Mouse (Mus musculus) kidney, adult 2 months (tissue): ENCODE measurements around the gene Nt5c2. TPM values are rescaled to one million over a fixed set of nuclear protein-coding genes. Genes with fewer than 3 reads are reported as not detected.
A peak's percentile ranks its signal among the peaks of the same experiment; 100 is the strongest.

Experiments used
- DNase-seq: peaks from one replicate; pipeline ENCODE4 v3.0.0; 2021
- H3K27ac ChIP-seq: fragments of 200-500 bp; 2 replicates; pipeline ENCODE4 v1.5.1; 2012; ENCODE audit warnings: low read depth, low read length, control low read depth, inconsistent platforms; ENCODE audit not compliant: insufficient read depth
- H3K27me3 ChIP-seq: fragments of 200-500 bp; replicated peaks from 2 replicates; pipeline ENCODE4 v1.6.1; 2012; ENCODE audit warnings: mild to moderate bottlenecking, moderate library complexity, low read length, inconsistent platforms; ENCODE audit not compliant: control insufficient read depth, insufficient read depth
- H3K36me3 ChIP-seq: fragments of 200-500 bp; 2 replicates; pipeline ENCODE4 v1.6.1; 2012; ENCODE audit warnings: mild to moderate bottlenecking, moderate library complexity, low read length, inconsistent platforms; ENCODE audit not compliant: control insufficient read depth, insufficient read depth
- H3K4me1 ChIP-seq: fragments of 200-500 bp; 2 replicates; pipeline ENCODE4 v1.6.1; 2011; ENCODE audit warnings: low read length; ENCODE audit not compliant: control insufficient read depth, insufficient read depth
- H3K4me3 ChIP-seq: fragments of 200-500 bp; 2 replicates; pipeline ENCODE4 v1.5.1; 2011; ENCODE audit warnings: mild to moderate bottlenecking, low read depth, low read length, control low read depth; ENCODE audit not compliant: insufficient read depth
- CTCF ChIP-seq: fragments of 200-500 bp; conservative IDR thresholded peaks from 2 replicates; pipeline ENCODE4 v1.5.1; 2011; ENCODE audit warnings: low read depth, mild to moderate bottlenecking, control low read depth, low read length, moderate library complexity, mixed read lengths; ENCODE audit not compliant: insufficient read depth, insufficient read length
- POLR2A ChIP-seq: fragments of 200-500 bp; IDR thresholded peaks from one replicate; pipeline ENCODE4 v1.6.1; 2011; ENCODE audit warnings: low read depth, low read length, control low read depth
- WGBS: fragments of 180-500 bp; shearing (Covaris S2); methylation state at CpG from one replicate; pipeline ENCODE4 v1.1.7; 2018; 5-methylcytosine and 5-hydroxymethylcytosine counted together
- polyA plus RNA-seq: library from polyadenylated mRNA; depleted of rRNA; stranded (reverse); fragments of >200 nt; gene quantifications from 2 replicates; pipeline ENCODE4 v1.2.3, GENCODE M21; 2012

Nt5c2 gene
- polyA plus RNA-seq, 1 experiment: 36.3 TPM

DNA sequence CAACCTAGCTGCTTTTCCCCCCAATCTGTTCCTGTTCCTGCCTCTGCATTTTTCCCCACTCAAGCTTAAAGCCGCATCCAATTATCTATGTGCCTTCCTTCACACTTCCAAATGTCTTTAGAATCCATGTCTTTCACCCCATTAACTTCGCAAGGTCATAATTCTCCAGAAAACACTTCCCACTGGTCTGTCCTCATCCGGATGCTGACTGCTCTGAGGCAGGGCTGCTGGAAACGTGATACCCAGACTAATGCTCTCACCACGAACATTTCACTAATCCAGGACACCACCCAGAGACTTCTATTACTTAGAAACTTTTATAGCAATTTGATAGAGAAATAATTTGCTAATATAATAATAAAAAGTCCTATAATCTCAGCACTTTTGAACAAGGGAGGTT lies 84.9 kb downstream of the Nt5c2 start:
- no peaks in the 10 kb centered on the region; the same call in 1 of the 2 replicates for H3K36me3 ChIP-seq
- H3K27ac ChIP-seq: no peak overlapping the region
- no peaks in the 10 kb centered on the region for H3K27me3 ChIP-seq
- TF ChIP-seq POLR2A (no peak), CTCF (no peak)
- H3K4me3 ChIP-seq: no peak overlapping the region
- no peak for DNase-seq
- H3K4me1 ChIP-seq: peaks cover 12% of the 10 kb centered on the region
- 72% methylated on average over 5 of the region's 5 CpGs for WGBS

DNA sequence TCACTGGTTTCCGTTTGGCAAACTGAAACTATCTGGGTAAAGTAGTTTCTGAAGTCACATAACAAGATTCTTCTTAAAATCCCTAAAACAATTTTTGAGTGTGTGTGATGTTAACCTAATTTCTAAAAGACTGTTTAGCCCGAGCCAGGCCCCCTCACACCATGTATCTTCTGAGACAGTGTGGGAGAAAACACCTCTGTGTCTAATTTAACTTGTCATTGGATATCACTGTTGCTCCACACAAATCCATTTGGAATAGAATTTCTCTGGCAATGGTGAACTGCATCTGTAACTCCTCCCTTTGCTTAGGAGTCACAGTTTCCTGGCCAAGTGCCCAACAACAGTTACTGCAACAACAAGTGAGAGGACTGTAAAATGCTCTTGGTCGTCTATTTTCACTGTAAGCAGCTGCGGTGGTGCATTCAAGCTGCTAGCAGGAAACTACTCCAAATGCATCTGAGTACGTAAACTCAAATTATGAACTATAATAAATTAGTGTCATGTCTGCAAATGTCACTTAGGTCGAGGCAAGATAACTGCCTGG lies 85.8 kb downstream of the Nt5c2 start:
- Histone ChIP-seq H3K27ac (peak overlapping the region; percentile 39), H3K36me3 (no peaks in the 10 kb centered on the region; the same call in 1 of the 2 replicates), H3K4me1 (peaks cover 12% of the 10 kb centered on the region), H3K27me3 (no peaks in the 10 kb centered on the region), H3K4me3 (no peak overlapping the region)
- no peak for TF ChIP-seq CTCF
- TF ChIP-seq POLR2A: no peak
- DNase-seq: peak; percentile 87
- 12% methylated on average over 6 of the region's 6 CpGs for WGBS

DNA sequence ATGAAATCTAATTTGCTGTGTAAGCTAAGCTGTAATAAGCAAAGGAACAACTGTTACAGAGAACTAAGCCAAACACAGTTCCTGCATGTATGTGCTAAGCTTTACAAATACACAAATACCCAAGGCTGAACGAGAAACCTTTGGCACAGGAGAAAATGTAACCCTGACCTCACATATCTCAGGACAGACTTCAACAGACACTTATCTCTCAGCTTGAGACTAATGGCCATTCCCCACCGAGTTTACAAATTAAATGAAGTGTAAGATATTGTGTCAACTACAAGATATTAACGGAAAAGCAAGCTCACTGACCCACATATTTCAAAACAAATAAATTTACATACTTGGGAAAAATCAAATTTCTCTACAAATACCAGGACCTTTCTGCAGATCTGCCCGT lies 86.8 kb downstream of the Nt5c2 start:
- H3K4me1 ChIP-seq: peaks cover 12% of the 10 kb centered on the region
- H3K36me3 ChIP-seq: no peaks in the 10 kb centered on the region; the same call in 1 of the 2 replicates
- H3K27me3 ChIP-seq: no peaks in the 10 kb centered on the region
- no peak for DNase-seq
- no peak overlapping the region for H3K4me3 ChIP-seq
- WGBS: 40% methylated on average over 4 of the region's 4 CpGs
- no peak for TF ChIP-seq CTCF
- H3K27ac ChIP-seq: no peak overlapping the region

DNA sequence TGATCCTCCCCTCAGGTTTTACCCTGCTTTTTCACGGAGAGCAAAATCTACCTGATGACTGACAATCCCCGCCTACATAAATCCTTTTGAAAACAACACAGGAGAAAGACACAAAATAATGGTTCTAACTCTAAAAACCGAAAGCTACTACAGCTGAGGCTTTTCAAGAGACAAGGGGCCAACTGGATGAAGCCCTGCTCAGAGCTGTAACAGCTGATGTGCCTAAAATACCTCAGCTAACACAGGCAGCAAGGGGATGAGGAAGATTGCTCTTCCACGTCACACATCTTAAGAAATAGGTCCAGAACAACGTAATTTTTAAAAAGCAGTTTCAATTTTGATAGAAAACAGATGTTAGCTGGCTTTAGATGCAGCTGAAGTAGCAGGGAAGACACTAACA lies 88.0 kb downstream of the Nt5c2 start:
- peaks cover 12% of the 10 kb centered on the region for H3K4me1 ChIP-seq
- H3K27ac ChIP-seq: no peak overlapping the region
- no peaks in the 10 kb centered on the region for H3K27me3 ChIP-seq
- H3K4me3 ChIP-seq: no peak overlapping the region
- H3K36me3 ChIP-seq: no peaks in the 10 kb centered on the region; the same call in 1 of the 2 replicates
- 59% methylated on average over 5 of the region's 5 CpGs for WGBS
- no peak for DNase-seq
- TF ChIP-seq POLR2A (no peak), CTCF (no peak)

DNA sequence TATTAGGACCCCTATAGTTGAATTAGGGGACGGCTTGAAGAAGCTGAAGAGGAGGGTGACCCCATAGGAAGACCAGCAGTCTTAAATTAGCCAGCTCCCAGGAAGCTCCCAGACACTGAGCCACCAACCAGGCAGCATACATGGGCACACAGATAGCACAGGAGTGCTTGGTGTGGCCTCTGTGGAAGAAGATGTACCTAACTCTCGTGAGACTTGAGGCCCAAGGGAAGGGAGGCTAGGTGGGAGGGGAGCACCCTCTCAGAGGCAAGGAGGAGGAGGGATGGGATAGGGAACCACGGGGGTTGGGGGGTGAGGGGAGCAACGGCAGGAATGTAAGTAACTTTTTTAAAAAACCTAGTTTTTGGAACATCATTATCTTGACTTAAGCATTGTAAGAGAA lies 88.6 kb downstream of the Nt5c2 start:
- Histone ChIP-seq H3K4me1 (peaks cover 12% of the 10 kb centered on the region), H3K36me3 (no peaks in the 10 kb centered on the region; the same call in 1 of the 2 replicates), H3K27me3 (no peaks in the 10 kb centered on the region), H3K4me3 (no peak overlapping the region), H3K27ac (no peak overlapping the region)
- no peak for TF ChIP-seq CTCF
- TF ChIP-seq POLR2A: no peak
- DNase-seq: no peak
- 49% methylated on average over 4 of the region's 4 CpGs for WGBS

DNA sequence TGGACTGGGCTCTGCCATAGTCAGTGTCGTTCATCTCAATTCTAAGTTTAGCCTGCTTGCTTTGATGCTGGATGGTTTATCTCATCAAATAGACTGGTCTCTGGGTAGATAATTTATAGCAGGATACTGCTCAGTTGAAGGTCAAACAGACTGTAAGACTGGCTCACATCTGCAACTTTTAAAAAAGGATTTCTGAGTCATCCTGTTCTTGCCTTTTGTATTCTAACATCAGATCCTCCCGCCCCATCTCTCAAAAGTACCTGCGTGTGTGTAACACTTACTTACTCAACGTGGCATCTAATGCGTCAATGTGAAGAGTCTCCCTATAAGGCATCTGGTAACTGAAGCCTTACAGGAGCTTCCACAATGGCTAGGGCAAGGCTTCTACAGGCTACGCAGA lies 94.4 kb downstream of the Nt5c2 start:
- 76% methylated on average over 6 of the region's 6 CpGs for WGBS
- Histone ChIP-seq H3K36me3 (no peaks in the 10 kb centered on the region; the same call in 1 of the 2 replicates), H3K27ac (no peak overlapping the region), H3K4me3 (no peak overlapping the region), H3K4me1 (no peaks in the 10 kb centered on the region), H3K27me3 (no peaks in the 10 kb centered on the region)
- no peak for DNase-seq
- no peak for TF ChIP-seq CTCF
- no peak for TF ChIP-seq POLR2A

DNA sequence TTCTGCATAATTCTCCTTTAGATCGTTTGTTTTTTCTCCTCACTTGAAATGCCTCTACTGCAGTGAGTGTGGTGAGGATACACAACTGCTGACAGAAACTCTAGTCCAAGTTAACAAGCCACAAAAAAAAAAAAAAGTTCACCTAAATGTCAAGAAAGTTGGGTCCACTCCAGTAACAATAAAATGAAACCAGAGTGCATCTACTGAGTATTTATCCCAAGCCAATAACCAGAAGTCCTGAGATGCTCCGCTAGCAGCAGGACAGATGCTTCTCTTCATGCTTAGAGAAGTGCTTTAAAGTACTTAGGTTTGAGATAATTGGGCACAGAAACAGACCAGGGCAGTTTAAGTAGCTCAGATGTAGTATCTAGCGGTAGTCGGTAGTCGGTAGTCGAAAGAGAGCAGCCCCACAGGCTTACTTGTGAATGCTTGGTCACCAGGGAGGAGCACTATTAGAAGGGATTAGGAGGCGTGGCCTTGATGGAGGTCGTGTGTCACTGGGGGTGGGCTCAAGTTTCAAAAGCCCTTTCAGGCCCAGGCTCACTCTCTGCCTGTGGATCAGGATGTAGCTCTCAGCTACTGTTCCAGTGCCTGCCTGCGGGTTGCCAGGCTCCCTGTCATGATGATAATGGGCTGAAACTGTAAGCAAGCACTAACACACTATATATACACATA lies 99.4 kb downstream of the Nt5c2 start:
- H3K27ac ChIP-seq: 0 out of 2 replicates have a peak overlapping the region, but pooled peaks have one; percentile 20
- WGBS: 61% methylated on average over 9 of the region's 9 CpGs
- DNase-seq: peak; percentile 48
- H3K36me3 ChIP-seq: no peaks in the 10 kb centered on the region; the same call in 1 of the 2 replicates
- TF ChIP-seq CTCF (no peak), POLR2A (no peak)
- no peak overlapping the region for H3K4me3 ChIP-seq
- H3K27me3 ChIP-seq: no peaks in the 10 kb centered on the region
- peaks cover 15% of the 10 kb centered on the region; the same call in 1 of the 2 replicates for H3K4me1 ChIP-seq

DNA sequence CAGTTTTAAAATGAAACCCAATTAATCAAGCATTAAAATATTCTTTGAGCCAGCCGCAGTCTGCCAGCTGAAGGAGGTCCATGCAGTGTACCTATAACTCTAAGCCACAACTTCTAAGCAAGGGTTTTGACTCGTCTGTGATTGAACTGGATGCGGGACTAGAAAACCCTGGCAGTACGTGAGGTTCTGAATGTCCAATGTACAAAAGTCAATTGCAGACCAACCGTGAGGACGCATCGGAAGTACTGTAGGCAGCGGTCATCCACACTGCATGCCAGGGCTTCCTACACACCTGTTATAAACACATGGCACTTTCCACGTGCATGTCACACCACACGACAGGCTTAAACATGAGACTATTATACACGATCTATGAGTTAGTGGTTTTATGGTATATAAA lies 101.3 kb downstream of the Nt5c2 start:
- Histone ChIP-seq H3K27me3 (no peaks in the 10 kb centered on the region), H3K27ac (no peak overlapping the region), H3K36me3 (no peaks in the 10 kb centered on the region; the same call in 1 of the 2 replicates), H3K4me1 (peaks cover 23% of the 10 kb centered on the region), H3K4me3 (no peak overlapping the region)
- 68% methylated on average over 11 of the region's 11 CpGs for WGBS
- DNase-seq: peak; percentile 59
- TF ChIP-seq CTCF: no peak
- TF ChIP-seq POLR2A: no peak
